In genomic region chr5:91731155-91731554, GRCm38 (mm10) we compare ENCODE assay signal across 35 mouse cellular contexts.
"Had no signal": no experiment of that assay in that cellular context is flagged by ENCODE, and none has a peak within 500 bp of the region (broad histone marks: within the 10 kb centered on the region; RNA-seq: fewer than 3 reads in every experiment).

No protein-coding gene starts in this region.

- H3K4me3 ChIP-seq: heart, embryonic 10.5 days; heart, embryonic 12.5 days; heart, embryonic 13.5 days; heart, embryonic 15.5 days; hindbrain, embryonic 10.5 days; hindbrain, embryonic 12.5 days; hindbrain, embryonic 13.5 days; hindbrain, embryonic 15.5 days; intestine, embryonic 15.5 days; kidney, embryonic 15.5 days; layer of hippocampus, adult 2 months; left cerebral cortex, adult 2 months had no signal

- H3K27me3 ChIP-seq: heart, embryonic 12.5 days; heart, embryonic 13.5 days; heart, embryonic 15.5 days; hindbrain, embryonic 12.5 days; intestine, embryonic 15.5 days; kidney, embryonic 15.5 days had no signal

- H3K4me1 ChIP-seq: heart, embryonic 15.5 days; hindbrain, embryonic 12.5 days; hindbrain, embryonic 15.5 days; intestine, embryonic 15.5 days had no signal

- H3K9me3 ChIP-seq: heart, embryonic 10.5 days; heart, embryonic 12.5 days; heart, embryonic 13.5 days; heart, embryonic 15.5 days; hindbrain, embryonic 10.5 days; hindbrain, embryonic 12.5 days; hindbrain, embryonic 13.5 days; hindbrain, embryonic 15.5 days; intestine, embryonic 15.5 days; kidney, embryonic 15.5 days had no signal

- H3K36me3 ChIP-seq: heart, embryonic 10.5 days; heart, embryonic 12.5 days; heart, embryonic 13.5 days; heart, embryonic 15.5 days; hindbrain, embryonic 10.5 days; hindbrain, embryonic 12.5 days; hindbrain, embryonic 13.5 days; hindbrain, embryonic 15.5 days; intestine, embryonic 15.5 days; kidney, embryonic 15.5 days had no signal

- H3K27ac ChIP-seq: heart, embryonic 10.5 days; heart, embryonic 13.5 days; heart, embryonic 15.5 days; hindbrain, embryonic 10.5 days; hindbrain, embryonic 12.5 days; hindbrain, embryonic 13.5 days; hindbrain, embryonic 14.5 days; hindbrain, embryonic 15.5 days; hindbrain, postnatal 0 days; intestine, embryonic 15.5 days; kidney, embryonic 15.5 days; kidney, postnatal 0 days; layer of hippocampus, adult 2 months; left cerebral cortex, adult 2 months had no signal

- ATAC-seq: hindbrain, embryonic 16.5 days; hindbrain, postnatal 0 days; inflammation-experienced regulatory T-cells, adult 6 months; intestine, embryonic 15.5 days; intestine, embryonic 16.5 days; intestine, postnatal 0 days had no signal

- DNase-seq: heart, postnatal 10 days; heart, postnatal 14 days; heart, postnatal 36 days; heart, postnatal 4 days; kidney, adult 11 months; kidney, adult 18-20 months; kidney, adult 2 months; kidney, adult 8-10 months; kidney, adult 9 months; kidney, postnatal 10 days; kidney, postnatal 14 days; kidney, postnatal 25 days; kidney, postnatal 36 days; kidney, postnatal 4 days; layer of hippocampus, adult 9-11 months; layer of hippocampus, postnatal 36 days had no signal
